Mouse (Mus musculus) CH12.LX (cell line): Measurements from ENCODE around the gene Tspyl4. TPM values are rescaled to one million over a fixed set of nuclear protein-coding genes. Genes with fewer than 3 reads are reported as not detected.

Source experiments
- DNase-seq: peaks from one replicate; pipeline ENCODE4 v3.0.0-alpha.2; 2013; ENCODE audit errors: extremely low read depth
- H3K27ac ChIP-seq: 2 replicates; pipeline ENCODE4 v1.5.1; 2012; ENCODE audit warnings: low read depth, mild to moderate bottlenecking, control low read depth, moderate library complexity; ENCODE audit not compliant: insufficient read depth
- H3K27me3 ChIP-seq: replicated peaks from 2 replicates; pipeline ENCODE3; 2012; ENCODE audit warnings: inconsistent platforms
- H3K36me3 ChIP-seq, 2 experiments: replicated peaks in 1 of 2; 2 replicates each; pipeline versions ENCODE3 to v1.6.1; 2012; ENCODE audit warnings: inconsistent platforms in 1 of 2, low read length in 1 of 2, mild to moderate bottlenecking in 1 of 2, mixed read lengths in 1 of 2, moderate library complexity in 1 of 2; ENCODE audit not compliant: control insufficient read depth in 1 of 2, insufficient read depth in 1 of 2
- H3K4me1 ChIP-seq, 2 experiments: 2 replicates each; pipeline ENCODE4 v1.6.1; 2012; ENCODE audit warnings: inconsistent platforms in 1 of 2, moderate library complexity in 1 of 2; ENCODE audit not compliant: insufficient read depth in 2 of 2, control insufficient read depth in 1 of 2
- H3K4me2 ChIP-seq: 2 replicates; pipeline ENCODE4 v1.6.1; 2012; ENCODE audit warnings: low read depth, mild to moderate bottlenecking, control low read depth; ENCODE audit not compliant: poor library complexity, insufficient read depth, severe bottlenecking
- H3K4me3 ChIP-seq, 3 experiments: fragments of 150-350 bp in 1 of 3; sonication (generic) in 1 of 3; replicated peaks in 1 of 3; 2 replicates each; pipeline versions ENCODE3 to v1.5.1; 2011 to 2012; ENCODE audit warnings: low read depth in 2 of 3, low read length in 2 of 3, mild to moderate bottlenecking in 2 of 3, moderate library complexity in 2 of 3, control low read depth in 1 of 3, improper control_type of control experiment in 1 of 3, inconsistent platforms in 1 of 3, mixed read lengths in 1 of 3; ENCODE audit not compliant: poor library complexity in 1 of 3
- H3K79me2 ChIP-seq: replicated peaks from 2 replicates; pipeline ENCODE4 v1.6.1; 2012; ENCODE audit warnings: mild to moderate bottlenecking, moderate library complexity; ENCODE audit not compliant: control insufficient read depth, poor library complexity, insufficient read depth, severe bottlenecking; ENCODE audit errors: extremely low read depth
- H3K9ac ChIP-seq: 2 replicates; pipeline ENCODE4 v1.6.1; 2012; ENCODE audit warnings: low read depth, mild to moderate bottlenecking, control low read depth, moderate library complexity; ENCODE audit not compliant: insufficient read depth
- H3K9me3 ChIP-seq: replicated peaks from 2 replicates; pipeline ENCODE3; 2012; ENCODE audit warnings: low read length, inconsistent platforms, mixed read lengths
- BHLHE40 ChIP-seq: IDR thresholded peaks from 2 replicates; pipeline ENCODE4 v1.6.1; 2011; ENCODE audit warnings: mild to moderate bottlenecking, low read depth, low read length, improper control_type of control experiment
- CHD2 ChIP-seq: IDR thresholded peaks from 2 replicates; pipeline ENCODE4 v1.6.1; 2011; ENCODE audit warnings: low read length, improper control_type of control experiment
- CTCF ChIP-seq, 2 experiments: IDR thresholded peaks in 1 of 2; conservative IDR thresholded peaks in 1 of 2; 2 replicates each; pipeline ENCODE4 v1.5.1; 2011 to 2012; ENCODE audit warnings: low read depth in 2 of 2, low read length in 2 of 2, improper control_type of control experiment in 1 of 2, inconsistent platforms in 1 of 2, mild to moderate bottlenecking in 1 of 2, moderate library complexity in 1 of 2
- E2F4 ChIP-seq: IDR thresholded peaks from 2 replicates; pipeline ENCODE4 v1.6.1; 2011; ENCODE audit warnings: low read depth, low read length, improper control_type of control experiment; ENCODE audit not compliant: insufficient replicate concordance
- ELF1 ChIP-seq: IDR thresholded peaks from 2 replicates; pipeline ENCODE4 v1.6.1; 2014; ENCODE audit warnings: low read depth, mild to moderate bottlenecking, inconsistent platforms, low read length, improper control_type of control experiment
- IRF4 ChIP-seq: IDR thresholded peaks from 2 replicates; pipeline ENCODE4 v1.6.1; 2014; ENCODE audit warnings: low read depth, mild to moderate bottlenecking, inconsistent platforms, low read length, improper control_type of control experiment
- MAFK ChIP-seq: IDR thresholded peaks from 2 replicates; pipeline ENCODE4 v1.6.1; 2011; ENCODE audit warnings: low read length, improper control_type of control experiment; ENCODE audit not compliant: insufficient replicate concordance
- MAZ ChIP-seq: IDR thresholded peaks from 2 replicates; pipeline ENCODE4 v1.6.1; 2012; ENCODE audit warnings: low read depth, mild to moderate bottlenecking, inconsistent platforms, low read length, improper control_type of control experiment, moderate library complexity
- MEF2A ChIP-seq: IDR thresholded peaks from 2 replicates; pipeline ENCODE4 v1.6.1; 2014; ENCODE audit warnings: low read depth, mild to moderate bottlenecking, inconsistent platforms, low read length, improper control_type of control experiment, borderline replicate concordance
- MYC ChIP-seq: IDR thresholded peaks from 2 replicates; pipeline ENCODE4 v1.6.1; 2011; ENCODE audit warnings: low read depth, mild to moderate bottlenecking, improper control_type of control experiment, low read length
- NRF1 ChIP-seq: IDR thresholded peaks from 2 replicates; pipeline ENCODE4 v1.6.1; 2014; ENCODE audit warnings: low read depth, mild to moderate bottlenecking, inconsistent platforms, low read length, improper control_type of control experiment, moderate library complexity
- PAX5 ChIP-seq: IDR thresholded peaks from 2 replicates; pipeline ENCODE4 v1.6.1; 2012; ENCODE audit warnings: low read length, inconsistent platforms, mixed read lengths
- RAD21 ChIP-seq: IDR thresholded peaks from 2 replicates; pipeline ENCODE4 v1.6.1; 2011; ENCODE audit warnings: low read depth, mild to moderate bottlenecking, low read length, improper control_type of control experiment, moderate library complexity
- RCOR1 ChIP-seq: conservative IDR thresholded peaks from 2 replicates; pipeline ENCODE4 v1.6.1; 2012; ENCODE audit warnings: low read depth, mild to moderate bottlenecking, inconsistent platforms, low read length, improper control_type of control experiment
- SMC3 ChIP-seq: IDR thresholded peaks from 2 replicates; pipeline ENCODE4 v1.6.1; 2011; ENCODE audit warnings: low read depth, low read length, improper control_type of control experiment
- TCF12 ChIP-seq: IDR thresholded peaks from 2 replicates; pipeline ENCODE4 v1.6.1; 2014; ENCODE audit warnings: low read depth, mild to moderate bottlenecking, inconsistent platforms, low read length, improper control_type of control experiment
- UBTF ChIP-seq: IDR thresholded peaks from 2 replicates; pipeline ENCODE4 v1.6.1; 2012; ENCODE audit warnings: low read depth, mild to moderate bottlenecking, inconsistent platforms, low read length, improper control_type of control experiment, moderate library complexity
- USF1 ChIP-seq: IDR thresholded peaks from 2 replicates; pipeline ENCODE4 v1.6.1; 2014; ENCODE audit warnings: low read depth, mild to moderate bottlenecking, inconsistent platforms, low read length, improper control_type of control experiment
- USF2 ChIP-seq: conservative IDR thresholded peaks from 2 replicates; pipeline ENCODE4 v1.6.1; 2011; ENCODE audit warnings: low read depth, low read length, improper control_type of control experiment
- ZC3H11A ChIP-seq: IDR thresholded peaks from 2 replicates; pipeline ENCODE4 v1.6.1; 2012; ENCODE audit warnings: low read depth, mild to moderate bottlenecking, inconsistent platforms, low read length, improper control_type of control experiment
- ZKSCAN1 ChIP-seq: IDR thresholded peaks from 2 replicates; pipeline ENCODE4 v1.6.1; 2012; ENCODE audit warnings: low read depth, inconsistent platforms, low read length, improper control_type of control experiment, borderline replicate concordance
- ZMIZ1 ChIP-seq: IDR thresholded peaks from 2 replicates; pipeline ENCODE4 v1.6.1; 2012; ENCODE audit warnings: low read depth, mild to moderate bottlenecking, inconsistent platforms, low read length, improper control_type of control experiment
- dilution Hi-C: fragments of 300-500 bp; cut with MboI; formaldehyde crosslinking; loops from 2 replicates; pipeline ENCODE4 v1.14.3; 2020; ENCODE audit warnings: low sequenced_read_pairs; ENCODE audit not compliant: extremely low pct_unique_long_range_greater_than_20kb, extremely low pct_ligation_motif_present
- in situ Hi-C: fragments of 300-500 bp; cut with MboI; formaldehyde crosslinking; loops from 3 replicates; pipeline ENCODE4 v1.14.3; 2019; ENCODE audit warnings: low sequenced_read_pairs, low pct_ligation_motif_present, low pct_unique_long_range_greater_than_20kb, mixed read lengths
- polyA plus RNA-seq: library from polyadenylated mRNA; unstranded; fragments of >175 nt; gene quantifications from 2 replicates; pipeline ENCODE4 v1.2.1, GENCODE M21; 2012; ENCODE audit warnings: low read depth; ENCODE audit not compliant: insufficient read length
- total RNA-seq, 2 experiments: library from RNA; depleted of rRNA; stranded (reverse); fragments of 300-350 nt in 1 of 2; fragments of >200 nt in 1 of 2; gene quantifications; 2 replicates each; pipeline ENCODE4 v1.2.3; 2012 to 2014

The Tspyl4 gene
- total and polyA plus RNA-seq, 3 experiments, result 3.7 to 17.9 (median 9.8) TPM

DNA sequence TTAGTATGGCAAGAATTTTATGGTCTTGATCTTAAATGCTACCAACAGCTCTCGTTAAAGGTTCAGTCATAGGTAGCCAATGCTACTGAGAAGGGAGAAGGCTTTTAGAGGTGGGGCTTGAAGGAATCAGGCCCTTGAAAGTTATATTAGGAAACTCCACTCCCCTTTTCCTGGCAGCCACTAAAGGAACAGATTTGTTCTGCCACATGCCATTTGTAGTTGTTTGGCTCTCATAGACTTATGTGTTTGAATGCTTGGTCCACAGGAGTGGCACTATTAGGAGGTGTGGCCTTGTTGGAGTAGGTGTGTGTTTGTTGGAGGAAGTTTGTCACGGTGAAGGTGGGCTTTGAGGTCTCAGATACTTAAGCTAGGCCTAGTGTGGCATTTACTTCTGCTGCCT lies 23.6 kb downstream of the Tspyl4 start:
- dilution Hi-C loops, result no loop called here
- H3K9me3 ChIP-seq, result no peaks in the 10 kb centered on the region
- peaks cover 0 to 10% of the 10 kb centered on the region in 2 experiments; a peak in 2 of 4 replicates for H3K4me1 ChIP-seq
- in situ Hi-C loops, result no loop called here
- TF ChIP-seq PAX5, result no peak
- TF ChIP-seq IRF4, result no peak
- no peak for TF ChIP-seq MAFK
- no peak for TF ChIP-seq BHLHE40
- TF ChIP-seq RAD21, result no peak
- TF ChIP-seq ELF1, result no peak
- TF ChIP-seq ZKSCAN1, result no peak
- TF ChIP-seq TCF12, result no peak
- no peak for TF ChIP-seq CTCF (conservative IDR thresholded peaks at IDR 0.05 in 1 of 2, IDR thresholded peaks at IDR 0.05 in 1 of 2; ENCODE audit: low read depth in 2 of 2, low read length in 2 of 2)
- TF ChIP-seq RCOR1, result no peak
- no peak for TF ChIP-seq USF2
- no peak for TF ChIP-seq CHD2
- no peak for TF ChIP-seq ZMIZ1
- no peak for TF ChIP-seq MYC
- TF ChIP-seq MEF2A, result no peak
- TF ChIP-seq NRF1, result no peak
- TF ChIP-seq USF1, result no peak
- no peak for TF ChIP-seq E2F4
- TF ChIP-seq UBTF, result no peak
- TF ChIP-seq MAZ, result no peak
- H3K27me3 ChIP-seq, result no peaks in the 10 kb centered on the region
- H3K9ac ChIP-seq, result no peak overlapping the region
- H3K36me3 ChIP-seq, result peaks cover 3 to 41% of the 10 kb centered on the region in 2 experiments
- H3K79me2 ChIP-seq, result no peaks in the 10 kb centered on the region
- no peak overlapping the region for H3K4me2 ChIP-seq
- H3K4me3 ChIP-seq, result no peak overlapping the region
- no peak overlapping the region for H3K27ac ChIP-seq
- DNase-seq, result no peak

- TF ChIP-seq RAD21 (peak; percentile 88), ZC3H11A (0 out of 2 replicates have a peak, but pooled peaks have one; percentile 16), ELF1 (no peak), IRF4 (no peak), CTCF (conservative IDR thresholded peaks at IDR 0.05 in 1 of 2, IDR thresholded peaks at IDR 0.05 in 1 of 2; ENCODE audit: low read depth in 2 of 2, low read length in 2 of 2) (peak; percentile 65 to 83), SMC3 (peak; percentile 51)
- H3K27ac ChIP-seq, result no peak overlapping the region
- H3K9me3 ChIP-seq, result no peaks in the 10 kb centered on the region
- no peak overlapping the region for H3K4me3 ChIP-seq
- H3K9ac ChIP-seq, result no peak overlapping the region
- no peaks in the 10 kb centered on the region for H3K27me3 ChIP-seq
- H3K36me3 ChIP-seq, result peaks cover 3 to 17% of the 10 kb centered on the region in 2 experiments
- 0 out of 4 replicates have a peak, but pooled peaks cover 0 to 2% of the 10 kb centered on the region in 2 experiments for H3K4me1 ChIP-seq
- dilution Hi-C loops (no loop called here), in situ Hi-C loops (no loop called here)
- DNase-seq, result peak; percentile 18
- H3K4me2 ChIP-seq, result no peak overlapping the region
- H3K79me2 ChIP-seq, result no peaks in the 10 kb centered on the region
Measured at GRCm38 (mm10) chr10:34326701-34327100, 29.5 kb downstream of the Tspyl4 start.
